Mouse (Mus musculus) midbrain, embryonic 10.5 days (tissue): ENCODE results near the gene Tent5d. TPM values are rescaled to one million over a fixed set of nuclear protein-coding genes. Genes with fewer than 3 reads are reported as not detected.

Source experiments
- polyA plus RNA-seq: library from polyadenylated mRNA; unstranded; fragments of >200 nt; fragmentation: Nextera tagmentation; extraction: Ambion mirVana; gene quantifications from 2 replicates; pipeline ENCODE4 v1.2.1, GENCODE M21; 2016

Tent5d gene
- polyA plus RNA-seq, 1 experiment from 2014 or later, result 0.19 TPM

Other genes starting within 250 kb of the Tent5d start
- gene Tbx22, start 124.6 kb upstream of the Tent5d start, polyA plus RNA-seq, result 0.16 TPM in 1 of 2 replicates, not detected in the other
- 6.9 TPM in 2 replicates for gene 2610002M06Rik, start 23.7 kb downstream of the Tent5d start, polyA plus RNA-seq
- not detected in 2 replicates for gene Gm732, start 155.9 kb downstream of the Tent5d start, polyA plus RNA-seq